Mouse (Mus musculus) heart, postnatal 0 days (tissue): ENCODE results near the gene Dyrk1a. TPM values are rescaled to one million over a fixed set of nuclear protein-coding genes. Genes with fewer than 3 reads are reported as not detected.

ENCODE experiments used
- ATAC-seq: fragments of 200-750 bp; cut with Nextera tagmentation; 2 replicates; pipeline ENCODE4 v1.8.0; 2017; ENCODE audit warnings: low read depth, moderate number of reproducible peaks, moderate library complexity; ENCODE audit not compliant: insufficient read depth
- DNase-seq: peaks from one replicate; pipeline ENCODE4 v3.0.0-alpha.2; 2016; ENCODE audit warnings: low spot score
- H3K27ac ChIP-seq: fragments of 300-500 bp; sonication (generic); 2 replicates; pipeline ENCODE4 v1.5.1; 2014; ENCODE audit warnings: low read depth, mild to moderate bottlenecking
- H3K27me3 ChIP-seq: fragments of 300-500 bp; sonication (generic); 2 replicates; pipeline ENCODE4 v1.6.1; 2014; ENCODE audit warnings: low read length, mixed read lengths; ENCODE audit not compliant: control insufficient read depth, insufficient read depth
- H3K36me3 ChIP-seq: fragments of 300-500 bp; sonication (generic); replicated peaks from 2 replicates; pipeline ENCODE4 v1.6.1; 2014; ENCODE audit warnings: low read length, mixed read lengths; ENCODE audit not compliant: control insufficient read depth, insufficient read depth
- H3K4me1 ChIP-seq: fragments of 300-500 bp; sonication (generic); 2 replicates; pipeline ENCODE4 v1.6.1; 2014; ENCODE audit warnings: antibody characterized with exemption; ENCODE audit not compliant: control insufficient read depth, insufficient read depth
- H3K4me2 ChIP-seq: fragments of 300-500 bp; sonication (generic); 2 replicates; pipeline ENCODE4 v1.6.1; 2014; ENCODE audit warnings: low read depth, mild to moderate bottlenecking, low read length, moderate library complexity
- H3K4me3 ChIP-seq: fragments of 300-500 bp; sonication (generic); 2 replicates; pipeline ENCODE4 v1.5.1; 2014; ENCODE audit warnings: low read depth, low read length
- H3K9ac ChIP-seq: fragments of 300-500 bp; sonication (generic); replicated peaks from 2 replicates; pipeline ENCODE4 v1.6.1; 2014; ENCODE audit warnings: low read depth, low read length, mixed read lengths
- H3K9me3 ChIP-seq: fragments of 300-500 bp; sonication (generic); replicated peaks from 2 replicates; pipeline ENCODE4 v1.6.1; 2016; ENCODE audit warnings: low read length; ENCODE audit not compliant: control insufficient read depth
- CTCF ChIP-seq: IDR thresholded peaks from 2 replicates; pipeline ENCODE4 v1.5.1; 2016; ENCODE audit warnings: antibody characterized with exemption, control low read depth, low read depth
- EP300 ChIP-seq: IDR thresholded peaks from 2 replicates; pipeline ENCODE4 v1.6.1; 2016; ENCODE audit warnings: antibody characterized with exemption, low read depth
- WGBS: fragments of 180-500 bp; shearing (Covaris S2); extraction: QIAGEN DNeasy Blood & Tissue Kit; methylation state at CpG from one replicate; pipeline ENCODE4 v1.1.7; 2014; 5-methylcytosine and 5-hydroxymethylcytosine counted together
- polyA plus RNA-seq: library from polyadenylated mRNA; unstranded; fragments of >200 nt; fragmentation: Nextera tagmentation; extraction: Ambion mirVana; gene quantifications from 2 replicates; pipeline ENCODE4 v1.2.1, GENCODE M21; 2015
- total RNA-seq: library from RNA; depleted of rRNA; stranded (reverse); fragments of >200 nt; gene quantifications from 2 replicates; pipeline ENCODE4 v1.2.3, GENCODE M21; 2014; ENCODE audit warnings: low replicate concordance

The Dyrk1a gene
- total and polyA plus RNA-seq, 2 experiments from 2014 or later, result 7.7 to 55.2 TPM

- Histone ChIP-seq H3K4me2 (peak overlapping the region; percentile 52), H3K27me3 (no peaks in the 10 kb centered on the region), H3K9ac (peak overlapping the region; percentile 52; the same call in 1 of the 2 replicates), H3K36me3 (no peaks in the 10 kb centered on the region), H3K4me3 (peak overlapping the region; percentile 26; the same call in 1 of the 2 replicates), H3K9me3 (no peaks in the 10 kb centered on the region), H3K4me1 (peaks cover 41% of the 10 kb centered on the region), H3K27ac (peak overlapping the region; percentile 98)
- TF ChIP-seq CTCF (no peak), EP300 (no peak)
- WGBS, result 57% methylated on average over 12 of the region's 12 CpGs
- DNase-seq (no peak), ATAC-seq (no peak)
Measured at GRCm38 (mm10) chr16:94722936-94723335, 153.1 kb downstream of the Dyrk1a start.

- H3K4me3 ChIP-seq, result peak overlapping the region; percentile 44
- no peak for TF ChIP-seq EP300
- 0 out of 2 replicates have a peak, but pooled peaks have one; percentile 3 for TF ChIP-seq CTCF
- peak; percentile 93 for DNase-seq
- peak overlapping the region; percentile 70 for H3K4me2 ChIP-seq
- peak; percentile 74 for ATAC-seq
- H3K27me3 ChIP-seq, result no peaks in the 10 kb centered on the region
- H3K9me3 ChIP-seq, result 0 out of 2 replicates have a peak, but pooled peaks cover 3% of the 10 kb centered on the region
- no peaks in the 10 kb centered on the region for H3K36me3 ChIP-seq
- peak overlapping the region; percentile 98 for H3K27ac ChIP-seq
- under 1% methylated on average over 23 of the region's 23 CpGs for WGBS
- H3K4me1 ChIP-seq, result peaks cover 30% of the 10 kb centered on the region
- H3K9ac ChIP-seq, result peak overlapping the region; percentile 54; the same call in 1 of the 2 replicates
Measured at GRCm38 (mm10) chr16:94724061-94724596, 154.3 kb downstream of the Dyrk1a start.

GRCm38 (mm10) chr16:94724747-94725211 lies 155.0 kb downstream of the Dyrk1a start:
- Histone ChIP-seq H3K27ac (peak overlapping the region; percentile 98), H3K4me1 (peaks cover 24% of the 10 kb centered on the region), H3K9me3 (0 out of 2 replicates have a peak, but pooled peaks cover 4% of the 10 kb centered on the region), H3K9ac (peak overlapping the region; percentile 54), H3K36me3 (no peaks in the 10 kb centered on the region), H3K27me3 (no peaks in the 10 kb centered on the region), H3K4me2 (peak overlapping the region; percentile 70), H3K4me3 (peak overlapping the region; percentile 44)
- DNase-seq (peak; percentile 35), ATAC-seq (no peak)
- WGBS, result 10% methylated on average over 18 of the region's 18 CpGs
- TF ChIP-seq CTCF (no peak), EP300 (no peak)

- no peaks in the 10 kb centered on the region for H3K36me3 ChIP-seq
- no peak overlapping the region for H3K4me2 ChIP-seq
- H3K4me3 ChIP-seq, result no peak overlapping the region
- WGBS, result 88% methylated on average over 6 of the region's 6 CpGs
- H3K9me3 ChIP-seq, result 0 out of 2 replicates have a peak, but pooled peaks cover 4% of the 10 kb centered on the region
- DNase-seq (no peak), ATAC-seq (no peak)
- H3K27me3 ChIP-seq, result no peaks in the 10 kb centered on the region
- no peak overlapping the region for H3K9ac ChIP-seq
- TF ChIP-seq EP300 (no peak), CTCF (no peak)
- no peak overlapping the region for H3K27ac ChIP-seq
- H3K4me1 ChIP-seq, result peaks cover 10% of the 10 kb centered on the region; the same call in 1 of the 2 replicates
Measured at GRCm38 (mm10) chr16:94729236-94729635, 159.4 kb downstream of the Dyrk1a start.

- no peak for TF ChIP-seq EP300
- no peak for TF ChIP-seq CTCF
- DNase-seq (no peak), ATAC-seq (no peak)
- no peak overlapping the region for H3K27ac ChIP-seq
- no peaks in the 10 kb centered on the region for H3K27me3 ChIP-seq
- H3K4me1 ChIP-seq, result peaks cover 15% of the 10 kb centered on the region; the same call in 1 of the 2 replicates
- H3K4me2 ChIP-seq, result no peak overlapping the region
- H3K9ac ChIP-seq, result no peak overlapping the region
- WGBS, result 61% methylated on average over 12 of the region's 12 CpGs
- H3K4me3 ChIP-seq, result no peak overlapping the region
- no peaks in the 10 kb centered on the region for H3K36me3 ChIP-seq
- H3K9me3 ChIP-seq, result 0 out of 2 replicates have a peak, but pooled peaks cover 4% of the 10 kb centered on the region
Measured at GRCm38 (mm10) chr16:94731027-94731426, 161.2 kb downstream of the Dyrk1a start.

GRCm38 (mm10) chr16:94735472-94735871 lies 165.7 kb downstream of the Dyrk1a start:
- DNase-seq, result no peak
- no peak overlapping the region for H3K4me2 ChIP-seq
- H3K4me1 ChIP-seq, result peaks cover 15% of the 10 kb centered on the region; the same call in 1 of the 2 replicates
- no peaks in the 10 kb centered on the region for H3K9me3 ChIP-seq
- no peaks in the 10 kb centered on the region for H3K27me3 ChIP-seq
- H3K9ac ChIP-seq, result no peak overlapping the region
- no peak for ATAC-seq
- H3K4me3 ChIP-seq, result no peak overlapping the region
- TF ChIP-seq CTCF (peak; percentile 34), EP300 (no peak)
- no peaks in the 10 kb centered on the region for H3K36me3 ChIP-seq
- WGBS, result 65% methylated on average over 3 of the region's 3 CpGs
- no peak overlapping the region for H3K27ac ChIP-seq
